Mouse (Mus musculus): ENCODE measurements around the gene Tmem132e. TPM values are rescaled to one million over a fixed set of nuclear protein-coding genes. Genes with fewer than 3 reads are reported as not detected.

Tmem132e gene
- total and polyA plus RNA-seq, 3 experiments: not detected

GRCm38 (mm10) chr11:82406358-82407221 lies 17.9 kb downstream of the Tmem132e start:
- H3K4me2 ChIP-seq (ENCODE audit: insufficient read depth, low read depth, poor library complexity, severe bottlenecking): no peak overlapping the region
- H3K27ac ChIP-seq (ENCODE audit: insufficient read depth, low read depth): no peak overlapping the region
- H3K27me3 ChIP-seq (replicated peaks): peaks cover 93% of the 10 kb centered on the region
- no peaks in the 10 kb centered on the region for H3K36me3 ChIP-seq (replicated peaks in 1 of 2; ENCODE audit: control insufficient read depth in 1 of 2, insufficient read depth in 1 of 2, low read length in 1 of 2)
- no peaks in the 10 kb centered on the region for H3K9me3 ChIP-seq (replicated peaks; ENCODE audit: low read length)
- in situ Hi-C loops (cut with MboI; ENCODE audit: low pct_ligation_motif_present, low pct_unique_long_range_greater_than_20kb, low sequenced_read_pairs): loop anchor here (10.0 kb wide), 1 partner anchor 172 kb away; no protein-coding TSS in a partner anchor
- no peak overlapping the region for H3K4me3 ChIP-seq (replicated peaks in 1 of 3; ENCODE audit: low read depth in 2 of 3, low read length in 2 of 3, poor library complexity in 1 of 3)
- no peak overlapping the region for H3K9ac ChIP-seq (ENCODE audit: insufficient read depth, low read depth)
- H3K79me2 ChIP-seq (replicated peaks; ENCODE audit: control insufficient read depth, extremely low read depth, insufficient read depth, poor library complexity, severe bottlenecking): no peaks in the 10 kb centered on the region
- DNase-seq (ENCODE audit: extremely low read depth): no peak
- no peaks in the 10 kb centered on the region for H3K4me1 ChIP-seq (ENCODE audit: control insufficient read depth in 1 of 2, insufficient read depth in 2 of 2)
- dilution Hi-C loops (cut with MboI; ENCODE audit: extremely low pct_ligation_motif_present, extremely low pct_unique_long_range_greater_than_20kb, low sequenced_read_pairs): no loop called here
- no peak for TF ChIP-seq CTCF (conservative IDR thresholded peaks at IDR 0.05 in 1 of 2, IDR thresholded peaks at IDR 0.05 in 1 of 2; ENCODE audit: low read depth in 2 of 2, low read length in 2 of 2)
- TF ChIP-seq SIN3A (IDR thresholded peaks at IDR 0.05; ENCODE audit: low read length): no peak
- TF ChIP-seq MXI1 (IDR thresholded peaks at IDR 0.05; ENCODE audit: low read depth, low read length): no peak
- no peak for TF ChIP-seq MAX (IDR thresholded peaks at IDR 0.05; ENCODE audit: low read length)
- TF ChIP-seq JUND (conservative IDR thresholded peaks at IDR 0.05; ENCODE audit: low read depth, low read length): no peak
- TF ChIP-seq UBTF (IDR thresholded peaks at IDR 0.05; ENCODE audit: low read depth, low read length): no peak
- TF ChIP-seq JUN (IDR thresholded peaks at IDR 0.05; ENCODE audit: insufficient read depth, low read depth, low read length): no peak
- no peak for TF ChIP-seq CHD2 (IDR thresholded peaks at IDR 0.05; ENCODE audit: low read length)
- no peak for TF ChIP-seq ZC3H11A (IDR thresholded peaks at IDR 0.05; ENCODE audit: low read depth, low read length)
- no peak for TF ChIP-seq ELF1 (IDR thresholded peaks at IDR 0.05; ENCODE audit: low read depth, low read length)
- TF ChIP-seq ZMIZ1 (IDR thresholded peaks at IDR 0.05; ENCODE audit: low read depth, low read length): no peak
- no peak for TF ChIP-seq USF1 (IDR thresholded peaks at IDR 0.05; ENCODE audit: low read depth, low read length)
- TF ChIP-seq RCOR1 (conservative IDR thresholded peaks at IDR 0.05; ENCODE audit: low read depth, low read length): no peak
- TF ChIP-seq ZNF384 (IDR thresholded peaks at IDR 0.05; ENCODE audit: low read depth, low read length): no peak
- no peak for TF ChIP-seq HCFC1 (IDR thresholded peaks at IDR 0.05; ENCODE audit: low read depth, low read length)
- TF ChIP-seq MYC (IDR thresholded peaks at IDR 0.05; ENCODE audit: low read depth, low read length): no peak

GRCm38 (mm10) chr11:82412496-82412895 lies 23.8 kb downstream of the Tmem132e start:
- Histone ChIP-seq H3K9me3 (replicated peaks; ENCODE audit: low read length) (no peaks in the 10 kb centered on the region), H3K27me3 (replicated peaks) (peaks cover 93% of the 10 kb centered on the region), H3K9ac (ENCODE audit: insufficient read depth, low read depth) (no peak overlapping the region), H3K27ac (ENCODE audit: insufficient read depth, low read depth) (no peak overlapping the region), H3K4me1 (ENCODE audit: control insufficient read depth in 1 of 2, insufficient read depth in 2 of 2) (no peaks in the 10 kb centered on the region), H3K79me2 (replicated peaks; ENCODE audit: control insufficient read depth, extremely low read depth, insufficient read depth, poor library complexity, severe bottlenecking) (no peaks in the 10 kb centered on the region), H3K4me2 (ENCODE audit: insufficient read depth, low read depth, poor library complexity, severe bottlenecking) (no peak overlapping the region), H3K36me3 (replicated peaks in 1 of 2; ENCODE audit: control insufficient read depth in 1 of 2, insufficient read depth in 1 of 2, low read length in 1 of 2) (no peaks in the 10 kb centered on the region), H3K4me3 (replicated peaks in 1 of 3; ENCODE audit: low read depth in 2 of 3, low read length in 2 of 3, poor library complexity in 1 of 3) (no peak overlapping the region)
- dilution Hi-C loops (cut with MboI; ENCODE audit: extremely low pct_ligation_motif_present, extremely low pct_unique_long_range_greater_than_20kb, low sequenced_read_pairs) (no loop called here), in situ Hi-C loops (cut with MboI; ENCODE audit: low pct_ligation_motif_present, low pct_unique_long_range_greater_than_20kb, low sequenced_read_pairs) (no loop called here)
- TF ChIP-seq UBTF (IDR thresholded peaks at IDR 0.05; ENCODE audit: low read depth, low read length) (no peak), TCF12 (IDR thresholded peaks at IDR 0.05; ENCODE audit: low read depth, low read length) (no peak), MYC (IDR thresholded peaks at IDR 0.05; ENCODE audit: low read depth, low read length) (no peak), JUN (IDR thresholded peaks at IDR 0.05; ENCODE audit: insufficient read depth, low read depth, low read length) (no peak), MEF2A (IDR thresholded peaks at IDR 0.05; ENCODE audit: borderline replicate concordance, low read depth, low read length) (no peak), CTCF (conservative IDR thresholded peaks at IDR 0.05 in 1 of 2, IDR thresholded peaks at IDR 0.05 in 1 of 2; ENCODE audit: low read depth in 2 of 2, low read length in 2 of 2) (no peak), MAZ (IDR thresholded peaks at IDR 0.05; ENCODE audit: low read depth, low read length) (no peak), E2F4 (IDR thresholded peaks at IDR 0.05; ENCODE audit: insufficient replicate concordance, low read depth, low read length) (no peak), RAD21 (IDR thresholded peaks at IDR 0.05; ENCODE audit: low read depth, low read length) (no peak), GABPA (IDR thresholded peaks at IDR 0.05; ENCODE audit: insufficient replicate concordance, low read depth, low read length) (no peak), ZMIZ1 (IDR thresholded peaks at IDR 0.05; ENCODE audit: low read depth, low read length) (no peak)
- DNase-seq (ENCODE audit: extremely low read depth): no peak

All from CH12.LX (cell line).